ENCODE assay signal across 8 mouse cellular contexts in the genomic region with DNA sequence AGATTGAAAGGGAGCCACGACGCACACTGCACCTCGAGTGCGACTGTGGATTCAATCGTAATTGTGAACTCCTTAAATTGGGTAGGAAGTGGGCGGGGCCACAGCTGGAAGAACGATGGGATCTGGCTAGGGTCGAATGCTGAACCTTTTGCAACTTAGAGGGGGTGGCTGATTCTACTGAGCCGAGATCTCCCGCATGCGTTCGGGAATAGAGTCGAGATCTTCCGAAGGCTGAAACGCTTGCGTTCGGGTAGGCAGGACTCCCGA. TPM values are rescaled to one million over a fixed set of nuclear protein-coding genes. Genes with fewer than 3 reads are reported as not detected.
DNase-seq lines count a peak whose midpoint lies in the region; ATAC-seq and TF ChIP-seq lines count a peak whose summit lies in the region.

No protein-coding gene starts in this region.

- under 1% methylated on average over 18 of the region's 18 CpGs for WGBS in kidney, postnatal 0 days
- WGBS in hindbrain, embryonic 14.5 days = 0% methylated on average over 18 of the region's 18 CpGs
- under 1% methylated on average over 18 of the region's 18 CpGs for WGBS in midbrain, embryonic 14.5 days

- H3K27ac ChIP-seq in kidney, postnatal 0 days = peak overlapping the region; percentile 95
- H3K27ac ChIP-seq in brown adipose tissue, adult 24 weeks (replicated peaks; ENCODE audit: low read depth, low read length) = peak overlapping the region; percentile 92
- peak overlapping the region; percentile 93 for H3K27ac ChIP-seq in hindbrain, embryonic 14.5 days
- H3K27ac ChIP-seq in midbrain, embryonic 14.5 days (replicated peaks; ENCODE audit: low read depth, low read length) = peak overlapping the region; percentile 92

- peaks cover 15% of the 10 kb centered on the region for H3K36me3 ChIP-seq in kidney, postnatal 0 days (ENCODE audit: insufficient read depth, low read length)
- peaks cover 45% of the 10 kb centered on the region for H3K36me3 ChIP-seq in hindbrain, embryonic 14.5 days (replicated peaks; ENCODE audit: control insufficient read depth, insufficient read depth)
- peaks cover 25% of the 10 kb centered on the region for H3K36me3 ChIP-seq in midbrain, embryonic 14.5 days (ENCODE audit: control insufficient read depth, insufficient read depth, low read length)

- TF ChIP-seq CTCF in kidney, postnatal 0 days (IDR thresholded peaks at IDR 0.05; ENCODE audit: low read depth) = no peak

- peaks cover 17% of the 10 kb centered on the region for H3K4me1 ChIP-seq in kidney, postnatal 0 days (replicated peaks; ENCODE audit: insufficient read depth, low read length)
- no peaks in the 10 kb centered on the region for H3K4me1 ChIP-seq in brown adipose tissue, adult 24 weeks (ENCODE audit: control insufficient read depth, insufficient read depth, insufficient read length, low read length)
- H3K4me1 ChIP-seq in hindbrain, embryonic 14.5 days (replicated peaks; ENCODE audit: control insufficient read depth, insufficient read depth, low read length) = peaks cover 19% of the 10 kb centered on the region
- H3K4me1 ChIP-seq in midbrain, embryonic 14.5 days (ENCODE audit: control insufficient read depth, insufficient read depth, low read length) = peaks cover 17% of the 10 kb centered on the region

- H3K4me3 ChIP-seq in kidney, postnatal 0 days (replicated peaks; ENCODE audit: low read depth, low read length) = peak overlapping the region; percentile 81
- H3K4me3 ChIP-seq in brown adipose tissue, adult 24 weeks (ENCODE audit: insufficient read depth, low read depth, low read length) = peak overlapping the region; percentile 72
- H3K4me3 ChIP-seq in hindbrain, embryonic 14.5 days (replicated peaks; ENCODE audit: low read length) = peak overlapping the region; percentile 88
- H3K4me3 ChIP-seq in midbrain, embryonic 14.5 days (replicated peaks; ENCODE audit: low read depth, low read length) = peak overlapping the region; percentile 73

- peak overlapping the region; percentile 89 for H3K9ac ChIP-seq in kidney, postnatal 0 days (ENCODE audit: low read depth, low read length)
- H3K9ac ChIP-seq in hindbrain, embryonic 14.5 days = peak overlapping the region; percentile 93
- peak overlapping the region; percentile 77 for H3K9ac ChIP-seq in midbrain, embryonic 14.5 days (replicated peaks; ENCODE audit: low read length)

- ATAC-seq in kidney, postnatal 0 days (replicated peaks; ENCODE audit: low FRiP score, low read depth) = no peak
- no peak for ATAC-seq in hindbrain, embryonic 14.5 days (ENCODE audit: low FRiP score)
- ATAC-seq in midbrain, embryonic 14.5 days (ENCODE audit: low FRiP score, low TSS enrichment) = no peak

- no peaks in the 10 kb centered on the region for H3K27me3 ChIP-seq in kidney, postnatal 0 days (ENCODE audit: insufficient read depth, low read length)
- no peaks in the 10 kb centered on the region for H3K27me3 ChIP-seq in hindbrain, embryonic 14.5 days (ENCODE audit: control insufficient read depth, insufficient read depth, low read length)
- H3K27me3 ChIP-seq in midbrain, embryonic 14.5 days (ENCODE audit: control insufficient read depth, insufficient read depth, low read length) = no peaks in the 10 kb centered on the region

- H3K4me2 ChIP-seq in kidney, postnatal 0 days (ENCODE audit: low read length) = peak overlapping the region; percentile 94
- H3K4me2 ChIP-seq in hindbrain, embryonic 14.5 days (replicated peaks) = peak overlapping the region; percentile 88
- H3K4me2 ChIP-seq in midbrain, embryonic 14.5 days (ENCODE audit: low read length) = peak overlapping the region; percentile 75

- DNase-seq in kidney, postnatal 0 days (ENCODE audit: low spot score) = no peak
- DNase-seq in kidney, postnatal 10 days = no peak
- DNase-seq in hindbrain, embryonic 14.5 days (ENCODE audit: low spot score) = no peak
- no peak for DNase-seq in midbrain, embryonic 14.5 days
- no peak for DNase-seq in gastrocnemius, postnatal 4 days (ENCODE audit: low spot score in 2 of 2)
- DNase-seq in layer of hippocampus, postnatal 25 days (ENCODE audit: extremely low spot score in 1 of 2, low spot score in 1 of 2) = no peak
- no peak for DNase-seq in adrenal gland, postnatal 4 days (ENCODE audit: low spot score in 2 of 2)

- H3K9me3 ChIP-seq in kidney, postnatal 0 days (replicated peaks; ENCODE audit: low read length) = no peaks in the 10 kb centered on the region
- H3K9me3 ChIP-seq in hindbrain, embryonic 14.5 days (ENCODE audit: control insufficient read depth, low read length) = no peaks in the 10 kb centered on the region
- no peaks in the 10 kb centered on the region for H3K9me3 ChIP-seq in midbrain, embryonic 14.5 days (ENCODE audit: control insufficient read depth, low read length)

RNA-seq across cellular contexts. Expression of a gene that starts 0.4 kb away (rescaled TPM):
- 55.2 and 60.0 TPM in 2 replicates for polyA plus RNA-seq in kidney, postnatal 0 days (2015; fragmentation: Nextera tagmentation; extraction: Ambion mirVana)
- 20.9 and 29.8 TPM in 2 replicates for polyA plus RNA-seq in brown adipose tissue, adult 24 weeks (2012; ENCODE audit: insufficient read depth, insufficient read length, missing spikeins)
- polyA plus RNA-seq in hindbrain, embryonic 14.5 days (2014; fragmentation: Nextera tagmentation; extraction: Ambion mirVana) = 80.4 and 93.7 TPM in 2 replicates
- 70.6 and 70.7 TPM in 2 replicates for polyA plus RNA-seq in midbrain, embryonic 14.5 days (2014; fragmentation: Nextera tagmentation; extraction: Ambion mirVana)
- 10 to 100 TPM; 24.9 to 25.0 TPM for total RNA-seq in gastrocnemius, postnatal 4 days (2021)
- total RNA-seq in layer of hippocampus, postnatal 25 days (2021) = 100 to 1,000 TPM; 133 to 153 TPM
- total RNA-seq in adrenal gland, postnatal 4 days (2021) = 10 to 100 TPM; 67.0 to 68.6 TPM

RNA-seq across cellular contexts. Expression of a gene that starts 1.1 kb away (rescaled TPM):
- polyA plus RNA-seq in kidney, postnatal 0 days (2015; fragmentation: Nextera tagmentation; extraction: Ambion mirVana) = 228 and 235 TPM in 2 replicates
- 37.7 and 38.0 TPM in 2 replicates for polyA plus RNA-seq in brown adipose tissue, adult 24 weeks (2012; ENCODE audit: insufficient read depth, insufficient read length, missing spikeins)
- 263 and 275 TPM in 2 replicates for polyA plus RNA-seq in hindbrain, embryonic 14.5 days (2014; fragmentation: Nextera tagmentation; extraction: Ambion mirVana)
- 232 and 277 TPM in 2 replicates for polyA plus RNA-seq in midbrain, embryonic 14.5 days (2014; fragmentation: Nextera tagmentation; extraction: Ambion mirVana)
- 10 to 100 TPM; 86.2 to 95.2 TPM for total RNA-seq in gastrocnemius, postnatal 4 days (2021)
- total RNA-seq in layer of hippocampus, postnatal 25 days (2021) = 10 to 100 TPM; 75.7 to 87.8 TPM
- 100 to 1,000 TPM; 136 to 145 TPM for total RNA-seq in adrenal gland, postnatal 4 days (2021)

RNA-seq across cellular contexts. Expression of a gene that starts 10.1 kb away (rescaled TPM):
- polyA plus RNA-seq in kidney, postnatal 0 days (2015; fragmentation: Nextera tagmentation; extraction: Ambion mirVana) = 1,586 and 1,624 TPM in 2 replicates
- 727 and 740 TPM in 2 replicates for polyA plus RNA-seq in brown adipose tissue, adult 24 weeks (2012; ENCODE audit: insufficient read depth, insufficient read length, missing spikeins)
- polyA plus RNA-seq in hindbrain, embryonic 14.5 days (2014; fragmentation: Nextera tagmentation; extraction: Ambion mirVana) = 732 and 840 TPM in 2 replicates
- polyA plus RNA-seq in midbrain, embryonic 14.5 days (2014; fragmentation: Nextera tagmentation; extraction: Ambion mirVana) = 857 and 868 TPM in 2 replicates
- 1,000 to 10,000 TPM in 1 of 2 experiments, 100 to 1,000 TPM in 1; 942 to 1,092 TPM for total RNA-seq in gastrocnemius, postnatal 4 days (2021)
- 100 to 1,000 TPM; 367 to 434 TPM for total RNA-seq in layer of hippocampus, postnatal 25 days (2021)
- 1,000 to 10,000 TPM; 1,269 to 1,279 TPM for total RNA-seq in adrenal gland, postnatal 4 days (2021)

RNA-seq across cellular contexts. Expression of a gene that starts 16.4 kb away (rescaled TPM):
- polyA plus RNA-seq in kidney, postnatal 0 days (2015; fragmentation: Nextera tagmentation; extraction: Ambion mirVana) = 27.9 and 28.1 TPM in 2 replicates
- polyA plus RNA-seq in brown adipose tissue, adult 24 weeks (2012; ENCODE audit: insufficient read depth, insufficient read length, missing spikeins) = 0.67 TPM in 1 of 2 replicates, not detected in the other
- 3.5 and 4.4 TPM in 2 replicates for polyA plus RNA-seq in hindbrain, embryonic 14.5 days (2014; fragmentation: Nextera tagmentation; extraction: Ambion mirVana)
- polyA plus RNA-seq in midbrain, embryonic 14.5 days (2014; fragmentation: Nextera tagmentation; extraction: Ambion mirVana) = 3.0 and 3.2 TPM in 2 replicates
- 1 to 10 TPM; 2.0 to 3.5 TPM for total RNA-seq in gastrocnemius, postnatal 4 days (2021)
- total RNA-seq in layer of hippocampus, postnatal 25 days (2021) = 1 to 10 TPM; 4.6 to 8.1 TPM
- total RNA-seq in adrenal gland, postnatal 4 days (2021) = 10 to 100 TPM; 11.4 to 17.7 TPM

RNA-seq across cellular contexts. Expression of a gene that starts 26.4 kb away (rescaled TPM):
- polyA plus RNA-seq in kidney, postnatal 0 days (2015; fragmentation: Nextera tagmentation; extraction: Ambion mirVana) = 1.3 and 1.4 TPM in 2 replicates
- polyA plus RNA-seq in brown adipose tissue, adult 24 weeks (2012; ENCODE audit: insufficient read depth, insufficient read length, missing spikeins) = 3.7 and 5.2 TPM in 2 replicates
- 0.23 and 0.47 TPM in 2 replicates for polyA plus RNA-seq in hindbrain, embryonic 14.5 days (2014; fragmentation: Nextera tagmentation; extraction: Ambion mirVana)
- polyA plus RNA-seq in midbrain, embryonic 14.5 days (2014; fragmentation: Nextera tagmentation; extraction: Ambion mirVana) = 0.11 and 0.34 TPM in 2 replicates
- 1 to 10 TPM; 1.9 to 2.3 TPM for total RNA-seq in gastrocnemius, postnatal 4 days (2021)
- under 1 TPM in 1 of 2 experiments, not detected in 1; 0.12 TPM for total RNA-seq in layer of hippocampus, postnatal 25 days (2021)
- 1 to 10 TPM; 2.3 to 2.5 TPM for total RNA-seq in adrenal gland, postnatal 4 days (2021)
